Mouse (Mus musculus) midbrain, embryonic 15.5 days (tissue): Measurements from ENCODE around the gene Siglecf. TPM values are rescaled to one million over a fixed set of nuclear protein-coding genes. Genes with fewer than 3 reads are reported as not detected.
"Not testable (repeated sequence)": the region's sequence is repeated elsewhere in the genome, so short reads cannot be mapped to it uniquely, and the experiment has no call there.

Source experiments
- ATAC-seq: fragments of 200-750 bp; cut with Nextera tagmentation; replicated peaks from 2 replicates; pipeline ENCODE4 v1.8.0; 2017; ENCODE audit warnings: moderate TSS enrichment
- H3K27ac ChIP-seq: fragments of 300-500 bp; sonication (generic); 2 replicates; pipeline ENCODE4 v1.5.1; 2015; ENCODE audit warnings: mild to moderate bottlenecking, inconsistent platforms
- H3K27me3 ChIP-seq: fragments of 300-500 bp; sonication (generic); replicated peaks from 2 replicates; pipeline ENCODE4 v1.6.1; 2015; ENCODE audit warnings: inconsistent platforms
- H3K36me3 ChIP-seq: fragments of 300-500 bp; sonication (generic); replicated peaks from 2 replicates; pipeline ENCODE4 v1.6.1; 2015; ENCODE audit warnings: inconsistent platforms
- H3K4me1 ChIP-seq: fragments of 300-500 bp; sonication (generic); 2 replicates; pipeline ENCODE4 v1.6.1; 2015; ENCODE audit warnings: inconsistent platforms
- H3K4me2 ChIP-seq: fragments of 300-500 bp; sonication (generic); 2 replicates; pipeline ENCODE4 v1.6.1; 2015; ENCODE audit warnings: inconsistent platforms, mild to moderate bottlenecking, moderate library complexity
- H3K4me3 ChIP-seq: fragments of 300-500 bp; sonication (generic); 2 replicates; pipeline ENCODE4 v1.5.1; 2015; ENCODE audit warnings: mild to moderate bottlenecking, inconsistent platforms
- H3K9ac ChIP-seq: fragments of 300-500 bp; sonication (generic); 2 replicates; pipeline ENCODE4 v1.6.1; 2015; ENCODE audit warnings: mild to moderate bottlenecking, inconsistent platforms
- H3K9me3 ChIP-seq: fragments of 300-500 bp; sonication (generic); 2 replicates; pipeline ENCODE4 v1.6.1; 2016; ENCODE audit warnings: inconsistent platforms
- WGBS: fragments of 180-500 bp; shearing (Covaris S2); methylation state at CpG from one replicate; pipeline ENCODE4 v1.1.7; 2015; ENCODE audit warnings: mixed read lengths; 5-methylcytosine and 5-hydroxymethylcytosine counted together
- polyA plus RNA-seq: library from polyadenylated mRNA; unstranded; fragments of >200 nt; fragmentation: Nextera tagmentation; extraction: Ambion mirVana; gene quantifications from 2 replicates; pipeline ENCODE4 v1.2.1, GENCODE M21; 2015

Gene Siglecf
- polyA plus RNA-seq, 1 experiment from 2014 or later: 0.17 TPM

DNA sequence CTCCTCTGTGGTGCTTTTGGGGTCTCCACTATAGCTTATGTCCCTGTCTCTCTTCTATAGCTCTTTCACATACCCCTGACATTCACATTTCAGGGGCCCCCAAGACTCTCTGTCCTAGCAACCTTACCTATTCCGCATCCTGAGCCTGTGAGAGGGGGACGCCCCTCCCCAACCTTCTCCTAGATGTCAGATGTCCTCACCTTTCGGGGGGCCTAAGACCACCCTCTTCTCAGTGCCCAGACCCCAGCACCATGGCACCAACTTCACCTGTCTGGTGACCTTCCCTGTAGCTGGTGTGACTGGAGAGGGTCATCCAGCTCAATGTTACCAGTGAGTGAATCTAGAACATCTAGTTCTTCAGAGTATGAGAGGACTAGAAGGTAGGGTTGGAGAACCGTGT lies 6.7 kb upstream of the Siglecf start:
- Histone ChIP-seq H3K27me3 (no peaks in the 10 kb centered on the region), H3K4me1 (no peaks in the 10 kb centered on the region), H3K9me3 (no peaks in the 10 kb centered on the region), H3K9ac (no peak overlapping the region), H3K4me2 (no peak overlapping the region), H3K27ac (no peak overlapping the region), H3K4me3 (no peak overlapping the region), H3K36me3 (no peaks in the 10 kb centered on the region)
- 80% methylated on average over 4 of the region's 4 CpGs for WGBS
- no peak for ATAC-seq

DNA sequence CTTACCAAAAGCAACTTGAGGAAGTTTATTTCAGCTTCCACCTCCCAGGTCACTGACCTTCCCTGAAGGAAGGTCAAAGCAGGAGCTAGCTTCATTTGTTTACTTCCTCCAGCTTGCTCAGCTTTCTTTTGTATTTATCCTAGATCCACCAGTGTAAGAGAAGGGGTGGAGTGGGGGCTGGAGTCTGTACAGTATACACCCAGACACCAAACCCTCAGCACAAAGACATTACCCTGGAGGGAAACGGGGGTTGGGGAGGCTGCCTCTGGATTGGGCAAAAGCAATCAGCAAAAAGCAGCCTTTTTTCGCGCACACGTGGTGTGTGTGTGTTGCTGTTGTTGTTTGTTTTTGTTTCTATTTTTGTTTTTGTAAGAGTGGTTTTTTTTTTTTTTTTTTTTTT lies 5.0 kb upstream of the Siglecf start:
- H3K4me1 ChIP-seq: no peaks in the 10 kb centered on the region
- no peak overlapping the region for H3K4me2 ChIP-seq
- no peak overlapping the region for H3K9ac ChIP-seq
- H3K27ac ChIP-seq: no peak overlapping the region
- H3K27me3 ChIP-seq: no peaks in the 10 kb centered on the region
- H3K9me3 ChIP-seq: no peaks in the 10 kb centered on the region
- no peak overlapping the region for H3K4me3 ChIP-seq
- no peaks in the 10 kb centered on the region for H3K36me3 ChIP-seq
- WGBS: 83% methylated on average over 4 of the region's 4 CpGs
- ATAC-seq: no peak

DNA sequence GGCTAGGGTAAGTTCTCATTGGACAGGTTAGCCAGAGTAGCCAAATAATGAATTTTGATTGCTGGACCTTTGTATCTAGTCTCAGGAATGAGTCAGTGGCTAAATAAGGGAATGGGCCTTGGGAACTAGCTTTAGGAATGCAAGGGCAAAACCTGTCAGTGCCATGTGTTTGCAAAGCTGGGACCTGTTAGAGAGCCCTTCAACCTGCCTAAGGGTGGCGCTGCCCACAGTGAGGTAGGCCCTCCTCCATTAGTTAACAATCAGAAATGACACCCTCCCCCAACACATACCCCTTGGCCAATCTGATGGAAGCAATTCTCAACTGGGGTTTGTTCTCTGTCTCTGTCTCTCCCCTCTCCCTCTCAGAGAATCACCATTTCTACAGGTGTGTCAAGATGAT lies 4.6 kb upstream of the Siglecf start:
- ATAC-seq: no peak
- H3K9ac ChIP-seq: no peak overlapping the region
- H3K27ac ChIP-seq: no peak overlapping the region
- WGBS: 79% methylated on average over 1 of the region's 1 CpGs
- H3K36me3 ChIP-seq: no peaks in the 10 kb centered on the region
- no peaks in the 10 kb centered on the region for H3K9me3 ChIP-seq
- no peaks in the 10 kb centered on the region for H3K27me3 ChIP-seq
- no peak overlapping the region for H3K4me2 ChIP-seq
- H3K4me3 ChIP-seq: no peak overlapping the region
- H3K4me1 ChIP-seq: no peaks in the 10 kb centered on the region

DNA sequence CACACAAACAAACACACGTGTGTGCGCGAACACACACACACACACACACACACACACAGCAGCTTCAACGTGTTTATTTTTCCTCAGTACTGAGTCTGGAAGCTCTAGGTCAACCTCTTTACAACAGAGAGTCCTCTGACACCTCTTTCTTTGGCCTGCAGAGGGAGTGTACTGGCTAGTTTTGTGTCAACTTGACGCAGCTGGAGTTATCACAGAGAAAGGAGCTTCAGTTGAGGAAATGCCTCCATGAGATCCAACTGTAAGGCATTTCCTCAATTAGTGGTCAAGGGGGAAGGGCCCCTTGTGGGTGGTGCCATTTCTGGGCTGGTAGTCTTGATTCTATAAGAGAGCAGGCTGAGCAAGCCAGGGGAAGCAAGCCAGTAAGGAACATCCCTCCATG lies 1.5 kb upstream of the Siglecf start:
- not testable (repeated sequence) for H3K9ac ChIP-seq, H3K9me3 ChIP-seq, H3K4me2 ChIP-seq, H3K27ac ChIP-seq, ATAC-seq, H3K4me1 ChIP-seq, H3K4me3 ChIP-seq, H3K36me3 ChIP-seq, H3K27me3 ChIP-seq
- WGBS: 72% methylated on average over 5 of the region's 5 CpGs

DNA sequence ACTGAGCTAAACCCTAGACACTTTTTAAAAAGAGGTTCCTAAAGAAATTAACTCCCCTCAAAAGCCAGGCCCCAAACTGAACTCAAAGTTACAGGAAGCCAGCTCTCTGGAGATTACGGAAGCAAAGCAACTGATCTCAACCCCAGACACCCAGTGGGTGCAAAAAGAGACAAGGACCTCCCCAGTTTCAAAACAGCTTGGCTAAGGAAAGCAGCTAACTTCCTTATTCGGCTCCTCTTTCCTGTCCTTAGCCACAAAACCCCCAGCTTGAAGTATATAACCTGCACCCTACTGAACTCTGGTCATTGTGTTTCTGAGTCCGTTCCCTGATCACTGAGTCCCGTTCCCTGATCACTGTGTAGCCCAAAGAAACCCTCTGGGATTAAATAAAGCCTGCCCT lies 2.0 kb downstream of the Siglecf start:
- H3K36me3 ChIP-seq: no peaks in the 10 kb centered on the region
- no peak overlapping the region for H3K4me3 ChIP-seq
- H3K27me3 ChIP-seq: no peaks in the 10 kb centered on the region
- H3K9ac ChIP-seq: no peak overlapping the region
- no peak overlapping the region for H3K27ac ChIP-seq
- no peaks in the 10 kb centered on the region for H3K9me3 ChIP-seq
- H3K4me1 ChIP-seq: no peaks in the 10 kb centered on the region
- no peak for ATAC-seq
- 81% methylated on average over 4 of the region's 4 CpGs for WGBS
- H3K4me2 ChIP-seq: no peak overlapping the region

DNA sequence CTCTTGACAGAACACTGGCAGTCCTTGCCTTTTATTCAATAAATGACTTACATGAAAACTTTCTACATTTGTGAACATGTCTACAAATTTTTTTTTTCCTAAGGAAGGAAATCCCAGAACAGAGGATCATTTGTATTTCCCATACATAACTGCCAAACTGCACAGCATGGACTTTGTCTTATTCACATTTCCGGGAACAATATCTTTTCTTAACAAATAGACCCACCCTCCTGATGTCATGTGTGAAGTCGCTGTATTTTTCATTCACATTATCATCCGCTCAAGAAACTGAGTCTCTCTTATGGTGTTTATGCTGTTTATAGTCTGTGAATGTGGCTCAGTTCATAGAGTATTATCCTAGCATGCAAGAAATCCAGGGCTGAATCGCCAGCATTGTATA lies 2.6 kb downstream of the Siglecf start:
- Histone ChIP-seq H3K4me3 (no peak overlapping the region), H3K4me2 (no peak overlapping the region), H3K27me3 (no peaks in the 10 kb centered on the region), H3K4me1 (no peaks in the 10 kb centered on the region), H3K9ac (no peak overlapping the region), H3K9me3 (no peaks in the 10 kb centered on the region), H3K27ac (no peak overlapping the region), H3K36me3 (no peaks in the 10 kb centered on the region)
- WGBS: 85% methylated on average over 4 of the region's 4 CpGs
- ATAC-seq: no peak

DNA sequence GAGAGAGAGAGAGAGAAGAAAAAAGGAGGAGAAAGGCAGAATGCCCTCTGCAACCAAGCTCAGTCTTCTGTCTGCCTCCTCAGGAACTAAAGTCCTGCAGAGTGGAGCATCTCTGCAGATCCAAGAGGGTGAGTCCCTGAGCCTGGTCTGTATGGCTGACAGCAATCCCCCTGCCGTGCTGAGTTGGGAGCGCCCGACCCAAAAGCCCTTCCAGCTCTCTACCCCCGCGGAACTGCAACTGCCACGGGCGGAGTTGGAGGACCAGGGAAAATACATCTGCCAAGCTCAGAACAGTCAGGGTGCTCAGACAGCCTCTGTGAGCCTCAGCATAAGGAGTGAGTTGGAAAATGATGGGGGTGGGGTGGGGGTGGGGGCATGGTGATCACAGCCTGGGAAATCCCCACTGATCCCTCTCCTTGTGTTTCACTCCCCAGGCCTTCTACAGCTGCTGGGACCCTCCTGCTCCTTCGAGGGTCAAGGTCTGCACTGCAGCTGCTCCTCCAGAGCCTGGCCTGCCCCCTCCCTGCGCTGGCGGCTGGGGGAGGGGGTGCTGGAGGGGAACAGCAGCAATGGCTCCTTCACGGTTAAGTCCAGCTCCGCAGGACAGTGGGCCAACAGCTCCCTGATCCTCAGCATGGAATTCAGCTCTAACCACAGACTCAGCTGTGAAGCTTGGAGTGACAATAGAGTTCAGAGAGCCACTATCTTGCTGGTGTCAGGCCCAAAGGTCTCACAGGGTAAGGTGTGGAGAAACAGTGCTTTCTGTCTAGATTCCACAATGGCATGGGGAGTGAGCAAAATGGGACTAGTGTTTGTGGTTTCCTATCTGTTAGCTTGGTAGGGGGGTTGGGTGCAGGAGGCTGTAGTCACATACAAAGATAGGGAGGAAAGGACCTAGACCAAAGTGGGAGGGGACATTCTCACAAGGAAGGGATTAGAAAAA lies 4.0 kb downstream of the Siglecf start:
- H3K4me3 ChIP-seq: no peak overlapping the region
- H3K36me3 ChIP-seq: no peaks in the 10 kb centered on the region
- H3K4me2 ChIP-seq: no peak overlapping the region
- H3K4me1 ChIP-seq: no peaks in the 10 kb centered on the region
- no peak for ATAC-seq
- H3K9ac ChIP-seq: no peak overlapping the region
- no peaks in the 10 kb centered on the region for H3K27me3 ChIP-seq
- 5% methylated on average over 12 of the region's 12 CpGs for WGBS
- H3K9me3 ChIP-seq: no peaks in the 10 kb centered on the region
- no peak overlapping the region for H3K27ac ChIP-seq

DNA sequence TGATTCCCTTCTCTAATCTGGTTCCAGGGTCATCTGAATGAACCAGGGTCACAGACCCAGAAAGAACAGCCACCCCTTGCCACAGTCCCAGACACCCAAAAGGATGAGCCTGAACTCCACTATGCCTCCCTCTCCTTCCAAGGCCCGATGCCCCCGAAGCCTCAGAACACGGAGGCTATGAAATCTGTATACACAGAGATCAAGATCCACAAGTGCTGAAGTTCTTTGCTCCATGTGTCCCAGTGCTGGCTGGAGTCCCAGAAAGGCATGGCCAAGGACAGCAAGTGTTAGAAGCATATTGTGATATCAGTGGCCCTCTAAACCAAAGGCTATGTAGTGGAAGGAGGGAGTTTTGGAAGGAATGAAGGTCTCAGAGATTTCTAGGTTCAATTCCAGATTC lies 7.4 kb downstream of the Siglecf start:
- WGBS: 92% methylated on average over 3 of the region's 3 CpGs

DNA sequence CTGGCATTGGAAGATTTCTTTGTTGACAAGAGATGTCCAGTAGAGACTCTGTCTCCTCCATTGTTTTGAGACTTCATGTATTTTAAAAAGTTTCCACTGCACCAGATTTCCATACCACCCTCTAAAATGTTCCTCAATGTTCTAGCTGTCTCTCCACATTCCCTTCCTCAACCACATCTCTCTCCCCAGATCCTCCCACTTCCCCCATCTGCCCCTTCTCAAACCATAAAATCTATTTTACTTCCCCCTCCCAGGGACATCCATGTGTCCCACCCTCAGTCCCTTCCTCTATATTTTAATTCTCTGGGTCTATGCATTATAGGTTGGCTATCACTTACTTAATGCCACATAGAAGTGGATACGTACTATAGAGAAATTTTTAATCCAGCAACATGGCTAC lies 10.3 kb downstream of the Siglecf start:
- Histone ChIP-seq H3K4me1 (no peaks in the 10 kb centered on the region), H3K4me2 (no peak overlapping the region), H3K9me3 (no peaks in the 10 kb centered on the region), H3K27me3 (no peaks in the 10 kb centered on the region), H3K27ac (no peak overlapping the region), H3K9ac (no peak overlapping the region), H3K4me3 (no peak overlapping the region), H3K36me3 (no peaks in the 10 kb centered on the region)
- ATAC-seq: no peak
- WGBS: 87% methylated on average over 1 of the region's 1 CpGs

More for the DNA sequence above, 7.4 kb downstream of the Siglecf start:
- no peak overlapping the region for H3K4me2 ChIP-seq
- no peaks in the 10 kb centered on the region for H3K9me3 ChIP-seq
- H3K9ac ChIP-seq: no peak overlapping the region
- no peak overlapping the region for H3K4me3 ChIP-seq
- no peaks in the 10 kb centered on the region for H3K4me1 ChIP-seq
- no peaks in the 10 kb centered on the region for H3K27me3 ChIP-seq
- ATAC-seq: no peak
- no peaks in the 10 kb centered on the region for H3K36me3 ChIP-seq
- no peak overlapping the region for H3K27ac ChIP-seq

DNA sequence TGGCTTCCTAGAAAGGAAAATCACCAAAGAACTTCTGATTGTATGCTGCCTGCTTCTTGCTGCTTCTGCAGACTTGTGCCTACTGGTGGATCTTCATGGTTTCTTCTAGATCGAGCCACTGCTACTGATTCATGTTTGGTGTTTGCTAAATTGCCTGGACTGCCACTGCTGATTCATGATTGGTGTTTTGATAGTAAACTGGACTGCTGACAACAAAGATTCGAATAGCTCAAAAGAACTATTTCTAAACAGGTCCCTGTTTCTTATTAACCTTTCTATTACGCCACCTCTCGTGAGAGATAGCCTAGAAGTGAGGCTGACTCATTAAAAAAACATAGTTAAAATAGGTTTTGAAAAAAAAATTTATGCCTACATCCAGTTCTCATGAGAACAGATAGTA lies 10.9 kb downstream of the Siglecf start:
- no peak for ATAC-seq
- no peaks in the 10 kb centered on the region for H3K4me1 ChIP-seq
- H3K4me2 ChIP-seq: no peak overlapping the region
- H3K36me3 ChIP-seq: no peaks in the 10 kb centered on the region
- H3K4me3 ChIP-seq: no peak overlapping the region
- 79% methylated on average over 4 of the region's 4 CpGs for WGBS
- H3K9ac ChIP-seq: no peak overlapping the region
- no peaks in the 10 kb centered on the region for H3K27me3 ChIP-seq
- no peak overlapping the region for H3K27ac ChIP-seq
- no peaks in the 10 kb centered on the region for H3K9me3 ChIP-seq

DNA sequence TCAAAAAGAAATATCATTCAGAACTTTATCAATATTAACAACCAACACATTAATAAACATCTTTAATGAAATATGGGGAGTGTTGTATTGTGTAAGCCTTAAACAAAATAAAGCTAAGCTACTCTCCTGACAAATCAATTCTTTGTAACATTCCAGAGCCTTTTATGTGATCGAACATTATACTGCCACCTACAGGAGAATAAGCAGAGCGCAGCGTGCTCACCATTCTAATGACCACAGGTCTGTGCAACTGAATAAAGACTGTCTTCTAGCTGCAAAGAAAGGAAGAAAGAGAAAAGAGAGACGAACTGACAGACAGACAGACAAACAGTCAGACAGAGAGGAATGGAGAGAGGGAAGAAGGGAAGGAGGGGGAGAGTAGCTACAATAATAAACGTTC lies 27.1 kb downstream of the Siglecf start:
- Histone ChIP-seq H3K9ac (no peak overlapping the region), H3K27ac (no peak overlapping the region), H3K4me3 (no peak overlapping the region), H3K9me3 (no peaks in the 10 kb centered on the region), H3K27me3 (no peaks in the 10 kb centered on the region), H3K4me2 (no peak overlapping the region), H3K36me3 (no peaks in the 10 kb centered on the region), H3K4me1 (no peaks in the 10 kb centered on the region)
- no peak for ATAC-seq
- WGBS: 16% methylated on average over 5 of the region's 5 CpGs

DNA sequence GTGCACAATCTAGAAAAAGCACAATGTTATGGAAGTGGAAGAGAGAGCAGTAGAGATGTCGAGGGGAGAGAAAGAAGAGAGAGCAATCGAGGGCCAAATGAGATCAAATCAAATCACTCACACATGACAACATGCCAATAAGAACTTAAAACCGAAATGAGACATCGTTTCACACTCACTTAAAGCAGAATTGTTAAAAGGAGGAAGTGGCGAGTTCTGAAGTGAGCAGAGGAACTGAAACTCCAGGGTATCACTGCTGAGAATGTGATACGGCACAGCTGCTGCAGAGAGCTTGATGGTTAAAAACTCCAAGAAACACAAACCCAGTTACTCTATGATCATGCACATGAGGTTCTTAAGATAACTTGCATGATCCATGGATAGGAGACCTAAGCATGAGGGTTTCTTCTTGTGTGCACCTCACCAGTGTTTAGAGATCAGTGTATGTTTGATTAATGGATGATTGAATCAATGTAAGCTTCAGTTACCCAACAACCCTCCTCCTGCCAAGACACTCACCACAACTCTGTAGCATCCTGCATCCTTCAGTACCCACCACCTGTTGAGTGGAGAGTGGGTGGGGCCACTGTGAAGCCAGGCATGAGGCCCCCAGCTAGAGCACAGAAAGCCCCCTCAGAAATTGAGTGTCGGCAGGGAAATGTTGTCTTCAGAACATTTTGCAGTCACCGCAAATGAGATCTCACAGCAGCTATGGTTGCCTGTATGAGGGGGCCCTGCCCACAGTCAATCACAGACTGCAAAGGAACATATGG lies 41.4 kb downstream of the Siglecf start:
- Histone ChIP-seq H3K27ac (no peak overlapping the region), H3K4me1 (no peaks in the 10 kb centered on the region), H3K27me3 (no peaks in the 10 kb centered on the region), H3K9ac (no peak overlapping the region), H3K36me3 (no peaks in the 10 kb centered on the region), H3K4me3 (no peak overlapping the region), H3K9me3 (no peaks in the 10 kb centered on the region), H3K4me2 (no peak overlapping the region)
- 78% methylated on average over 8 of the region's 8 CpGs for WGBS
- ATAC-seq: no peak

DNA sequence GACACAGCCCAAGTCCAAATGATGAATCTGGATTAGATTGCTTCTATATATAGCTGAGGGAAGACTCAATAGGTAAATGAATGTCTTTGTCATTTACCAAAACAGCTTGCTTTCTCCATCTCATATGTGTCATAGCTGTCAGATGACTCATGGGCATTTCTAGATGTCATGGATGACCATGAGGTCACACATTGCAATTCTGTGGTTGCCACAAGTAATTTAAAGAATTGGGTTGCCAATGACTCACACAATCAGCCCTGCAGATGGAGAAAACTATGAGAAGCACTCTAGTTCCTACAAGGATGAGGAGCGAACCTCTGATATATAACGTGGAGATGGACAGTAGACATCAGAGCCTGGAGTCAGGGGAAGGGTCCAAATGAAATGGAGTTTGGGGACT lies 48.4 kb downstream of the Siglecf start:
- WGBS: 88% methylated on average over 2 of the region's 2 CpGs
- Histone ChIP-seq H3K4me3 (no peak overlapping the region), H3K9ac (no peak overlapping the region), H3K4me1 (no peaks in the 10 kb centered on the region), H3K27me3 (no peaks in the 10 kb centered on the region), H3K9me3 (no peaks in the 10 kb centered on the region), H3K27ac (no peak overlapping the region), H3K36me3 (no peaks in the 10 kb centered on the region), H3K4me2 (no peak overlapping the region)
- no peak for ATAC-seq
